Mouse (Mus musculus) forebrain, embryonic 12.5 days (tissue): Measurements from ENCODE around the gene Utp4. TPM values are rescaled to one million over a fixed set of nuclear protein-coding genes. Genes with fewer than 3 reads are reported as not detected.

Experiments
- ATAC-seq: fragments of 200-750 bp; cut with Nextera tagmentation; 2 replicates; pipeline ENCODE4 v1.8.0; 2017; ENCODE audit warnings: moderate TSS enrichment; ENCODE audit not compliant: low FRiP score
- H3K27ac ChIP-seq: fragments of 300-500 bp; sonication (generic); 2 replicates; pipeline ENCODE4 v1.5.1; 2016; ENCODE audit warnings: mild to moderate bottlenecking
- H3K27me3 ChIP-seq: fragments of 300-500 bp; sonication (generic); 2 replicates; pipeline ENCODE4 v1.6.1; 2016; ENCODE audit warnings: mild to moderate bottlenecking
- H3K36me3 ChIP-seq: fragments of 300-500 bp; sonication (generic); replicated peaks from 2 replicates; pipeline ENCODE4 v1.6.1; 2016; ENCODE audit warnings: mild to moderate bottlenecking
- H3K4me1 ChIP-seq: fragments of 300-500 bp; sonication (generic); 2 replicates; pipeline ENCODE4 v1.6.1; 2016
- H3K4me2 ChIP-seq: fragments of 300-500 bp; sonication (generic); 2 replicates; pipeline ENCODE4 v1.6.1; 2016; ENCODE audit warnings: mild to moderate bottlenecking, moderate library complexity
- H3K4me3 ChIP-seq: fragments of 300-500 bp; sonication (generic); replicated peaks from 2 replicates; pipeline ENCODE4 v1.5.1; 2016; ENCODE audit warnings: mild to moderate bottlenecking
- H3K9ac ChIP-seq: fragments of 300-500 bp; sonication (generic); 2 replicates; pipeline ENCODE4 v1.6.1; 2016; ENCODE audit warnings: mild to moderate bottlenecking
- H3K9me3 ChIP-seq: fragments of 300-500 bp; sonication (generic); 2 replicates; pipeline ENCODE4 v1.6.1; 2016
- WGBS: fragments of 180-500 bp; shearing (Covaris S2); methylation state at CpG from one replicate; pipeline ENCODE4 v1.1.7; 2016; 5-methylcytosine and 5-hydroxymethylcytosine counted together
- polyA plus RNA-seq: library from polyadenylated mRNA; unstranded; fragments of >200 nt; fragmentation: Nextera tagmentation; extraction: Ambion mirVana; gene quantifications from 2 replicates; pipeline ENCODE4 v1.2.1, GENCODE M21; 2016

Utp4 gene
- polyA plus RNA-seq, 1 experiment from 2014 or later, result 59.6 TPM

DNA sequence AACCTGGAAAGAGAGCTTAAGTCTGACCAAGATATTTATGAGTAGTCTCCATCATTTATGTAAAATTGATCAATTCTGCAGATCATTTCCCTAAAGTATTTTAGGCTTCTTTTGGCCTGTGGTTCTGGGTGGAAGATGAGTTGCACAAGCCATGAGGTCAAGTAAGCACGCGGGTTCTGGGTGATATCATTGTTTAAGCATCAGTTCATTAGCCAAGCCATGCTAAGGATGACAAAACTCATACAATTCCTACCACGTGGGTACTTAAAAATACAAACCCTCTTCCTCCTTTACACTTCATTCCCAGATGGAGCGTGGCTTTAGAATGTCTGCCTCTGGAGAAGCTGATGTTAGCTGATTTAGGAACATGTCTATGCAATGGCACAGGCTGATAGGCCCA is 60.1 kb downstream of the Utp4 start:
- H3K4me2 ChIP-seq, result no peak overlapping the region

DNA sequence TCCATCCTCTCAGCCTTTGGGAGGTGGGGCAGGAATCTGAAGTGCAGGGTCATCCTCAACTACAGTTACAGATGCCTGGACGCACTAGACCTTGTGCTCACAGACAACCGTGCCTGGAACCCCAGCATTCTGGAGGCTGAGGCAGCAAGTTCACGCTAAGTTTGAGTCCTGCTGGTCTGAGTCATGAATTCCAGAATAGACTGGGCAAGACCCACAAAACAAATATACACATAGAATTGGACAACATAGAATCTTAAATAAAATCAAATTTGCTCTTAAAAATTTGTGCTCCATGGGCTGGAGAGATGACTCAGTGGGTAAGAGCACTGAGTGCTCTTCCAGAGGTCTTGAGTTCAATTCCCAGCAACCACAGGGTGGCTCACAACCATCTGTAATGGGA is 63.6 kb downstream of the Utp4 start:
- Histone ChIP-seq H3K36me3 (no peaks in the 10 kb centered on the region), H3K27me3 (no peaks in the 10 kb centered on the region), H3K9me3 (no peaks in the 10 kb centered on the region), H3K4me1 (no peaks in the 10 kb centered on the region), H3K4me2 (no peak overlapping the region), H3K4me3 (no peak overlapping the region), H3K27ac (no peak overlapping the region), H3K9ac (no peak overlapping the region)
- WGBS, result 92% methylated on average over 3 of the region's 3 CpGs
- ATAC-seq, result no peak

More for the DNA sequence above, 60.1 kb downstream of the Utp4 start:
- Histone ChIP-seq H3K9me3 (no peaks in the 10 kb centered on the region), H3K4me1 (no peaks in the 10 kb centered on the region; the same call in 1 of the 2 replicates), H3K4me3 (no peak overlapping the region), H3K27ac (no peak overlapping the region), H3K36me3 (no peaks in the 10 kb centered on the region), H3K27me3 (no peaks in the 10 kb centered on the region), H3K9ac (no peak overlapping the region)
- WGBS, result 83% methylated on average over 4 of the region's 4 CpGs
- no peak for ATAC-seq

DNA sequence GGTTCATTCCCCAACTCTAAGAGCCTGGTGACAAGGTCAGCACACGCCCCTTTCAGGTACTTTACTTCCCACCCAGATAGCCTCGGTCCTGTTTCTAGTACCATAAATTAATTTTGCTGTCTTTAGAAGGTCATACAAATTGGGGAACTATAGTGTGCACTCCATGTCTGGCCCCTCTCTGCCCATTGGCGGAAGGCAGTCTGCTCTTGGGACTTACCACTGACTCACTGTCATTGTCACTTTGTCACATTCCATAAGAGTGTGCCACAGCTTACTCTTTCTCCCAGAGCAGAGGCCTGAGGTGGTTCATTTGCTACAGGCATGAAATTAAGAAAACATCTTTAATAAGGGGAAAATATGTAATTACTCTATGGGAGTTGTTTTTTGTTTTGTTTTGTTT is 64.8 kb downstream of the Utp4 start:
- 94% methylated on average over 3 of the region's 3 CpGs for WGBS

DNA sequence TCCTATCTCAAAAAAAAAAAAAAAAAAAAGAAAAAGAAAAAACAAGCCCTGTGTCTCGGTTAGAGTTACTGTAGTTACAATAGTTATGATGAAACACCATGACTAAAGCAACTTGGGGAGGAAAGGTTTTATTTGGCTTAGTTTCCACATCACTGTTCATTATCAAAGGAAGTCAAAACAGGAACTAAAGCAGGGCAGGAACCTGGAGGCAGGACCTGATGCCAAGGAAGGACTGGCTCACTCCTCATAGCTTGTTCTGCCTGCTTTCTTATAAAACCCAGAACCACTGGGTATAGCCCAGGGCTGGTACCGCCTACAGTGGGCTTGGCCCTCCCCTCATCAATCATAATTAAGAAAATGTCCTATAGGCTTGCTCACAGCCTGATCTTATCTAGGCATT is 66.2 kb downstream of the Utp4 start:
- no peak overlapping the region for H3K4me3 ChIP-seq
- WGBS, result 86% methylated on average over 2 of the region's 2 CpGs
- no peaks in the 10 kb centered on the region for H3K9me3 ChIP-seq
- 0 out of 2 replicates have a peak, but pooled peaks cover 7% of the 10 kb centered on the region for H3K4me1 ChIP-seq
- no peak overlapping the region for H3K4me2 ChIP-seq
- H3K36me3 ChIP-seq, result no peaks in the 10 kb centered on the region
- no peak overlapping the region for H3K9ac ChIP-seq
- ATAC-seq, result no peak
- no peak overlapping the region for H3K27ac ChIP-seq
- H3K27me3 ChIP-seq, result no peaks in the 10 kb centered on the region

More for the DNA sequence above, 64.8 kb downstream of the Utp4 start:
- no peak overlapping the region for H3K4me3 ChIP-seq
- no peak overlapping the region for H3K27ac ChIP-seq
- H3K4me2 ChIP-seq, result no peak overlapping the region
- H3K9ac ChIP-seq, result no peak overlapping the region
- no peaks in the 10 kb centered on the region for H3K9me3 ChIP-seq
- 0 out of 2 replicates have a peak, but pooled peaks cover 3% of the 10 kb centered on the region for H3K4me1 ChIP-seq
- ATAC-seq, result no peak
- no peaks in the 10 kb centered on the region for H3K27me3 ChIP-seq
- H3K36me3 ChIP-seq, result no peaks in the 10 kb centered on the region

DNA sequence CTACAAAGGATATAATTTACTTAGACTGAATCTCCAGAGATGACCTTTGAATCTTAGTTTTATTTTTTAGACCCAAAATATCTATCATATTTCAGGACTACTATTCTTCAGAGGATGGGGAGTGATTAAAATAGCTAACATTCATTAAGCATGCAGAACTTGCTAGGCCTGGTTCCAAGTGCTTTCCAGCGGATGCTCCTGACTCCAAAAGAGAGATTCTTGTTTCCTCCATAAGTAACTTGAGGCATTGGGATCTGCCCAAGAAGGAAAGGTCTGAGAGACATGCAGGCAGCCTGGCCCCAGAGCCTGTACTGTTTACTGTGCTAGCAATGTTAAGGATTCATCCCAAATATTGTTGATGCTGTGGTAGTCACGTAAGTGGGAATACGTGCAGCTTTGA is 68.9 kb downstream of the Utp4 start:
- no peak for ATAC-seq

DNA sequence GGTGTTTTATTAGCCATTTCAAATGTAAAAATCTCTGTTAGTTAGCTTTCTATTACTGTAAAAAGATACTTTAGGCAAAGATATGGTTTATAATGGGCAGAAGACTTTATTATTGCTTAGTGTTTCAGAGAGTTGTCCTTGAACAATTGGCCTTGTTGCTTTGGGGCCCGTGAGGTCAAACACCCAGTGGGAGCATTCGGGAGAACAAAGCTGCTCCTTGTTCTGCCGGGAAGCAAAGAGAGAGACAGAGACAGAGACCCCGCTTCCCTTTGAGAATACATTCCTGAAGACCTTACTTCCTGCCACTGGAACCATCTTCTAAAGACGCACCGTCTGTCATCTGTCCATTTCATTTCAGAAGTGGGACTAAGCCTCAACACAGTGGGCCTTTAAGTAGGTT is 69.9 kb downstream of the Utp4 start:
- WGBS, result 40% methylated on average over 6 of the region's 6 CpGs
- no peak for ATAC-seq
- no peak overlapping the region for H3K4me3 ChIP-seq

More for the DNA sequence above, 68.9 kb downstream of the Utp4 start:
- no peak overlapping the region for H3K9ac ChIP-seq
- no peaks in the 10 kb centered on the region for H3K9me3 ChIP-seq
- H3K4me2 ChIP-seq, result no peak overlapping the region
- 92% methylated on average over 3 of the region's 3 CpGs for WGBS
- 0 out of 2 replicates have a peak, but pooled peaks cover 7% of the 10 kb centered on the region for H3K4me1 ChIP-seq
- no peaks in the 10 kb centered on the region for H3K27me3 ChIP-seq
- no peak overlapping the region for H3K27ac ChIP-seq
- H3K4me3 ChIP-seq, result no peak overlapping the region
- H3K36me3 ChIP-seq, result no peaks in the 10 kb centered on the region

DNA sequence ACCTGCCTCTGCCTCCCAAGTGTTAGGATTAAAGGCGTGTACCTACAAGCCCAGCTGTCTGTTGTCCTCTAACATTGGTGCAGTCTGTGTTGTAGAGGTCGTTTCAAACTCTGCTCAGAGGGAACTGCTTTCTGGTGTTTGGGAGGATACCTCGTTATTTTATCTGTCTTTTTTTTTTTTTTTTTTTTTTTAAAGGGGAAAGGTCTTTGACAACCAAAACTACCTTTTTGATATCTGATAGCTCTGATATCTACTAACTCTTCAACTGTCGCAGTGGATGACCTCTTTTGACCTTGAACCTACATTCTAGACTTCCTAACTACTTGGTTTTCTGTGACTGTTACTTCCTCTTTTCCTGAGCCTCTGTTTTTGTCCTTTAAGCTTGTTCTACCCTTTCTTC is 71.1 kb downstream of the Utp4 start:
- Histone ChIP-seq H3K27me3 (no peaks in the 10 kb centered on the region), H3K4me1 (0 out of 2 replicates have a peak, but pooled peaks cover 7% of the 10 kb centered on the region), H3K9ac (no peak overlapping the region), H3K27ac (no peak overlapping the region), H3K4me3 (no peak overlapping the region), H3K4me2 (no peak overlapping the region), H3K36me3 (no peaks in the 10 kb centered on the region), H3K9me3 (no peaks in the 10 kb centered on the region)
- whole genome bisulfite sequencing, result 71% methylated on average over 4 of the region's 4 CpGs
- ATAC-seq, result no peak

More for the DNA sequence above, 69.9 kb downstream of the Utp4 start:
- Histone ChIP-seq H3K27me3 (no peaks in the 10 kb centered on the region), H3K27ac (no peak overlapping the region), H3K9me3 (no peaks in the 10 kb centered on the region), H3K36me3 (no peaks in the 10 kb centered on the region), H3K4me1 (0 out of 2 replicates have a peak, but pooled peaks cover 7% of the 10 kb centered on the region), H3K4me2 (no peak overlapping the region), H3K9ac (no peak overlapping the region)

DNA sequence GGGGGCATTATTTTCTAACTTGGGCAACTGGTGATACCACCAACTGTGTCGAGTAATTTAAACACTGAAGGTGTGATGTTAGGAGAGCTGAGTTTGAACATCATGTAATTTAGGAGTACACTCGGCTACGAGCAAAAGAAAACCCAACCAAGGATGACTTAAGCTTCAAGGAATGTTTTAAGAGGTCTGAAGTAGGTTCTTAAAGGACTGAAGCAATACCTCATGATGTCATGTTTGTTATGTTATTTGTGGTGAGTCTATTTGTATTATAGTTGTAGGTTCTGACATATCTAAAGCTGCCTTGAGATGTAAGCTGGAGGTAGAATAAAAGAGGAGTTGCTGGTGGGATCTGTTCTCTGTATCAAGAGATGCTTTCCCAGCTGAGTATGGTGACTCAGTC is 76.5 kb downstream of the Utp4 start:
- H3K4me1 ChIP-seq, result no peaks in the 10 kb centered on the region
- H3K4me3 ChIP-seq, result no peak overlapping the region
- H3K9me3 ChIP-seq, result no peaks in the 10 kb centered on the region
- H3K36me3 ChIP-seq, result no peaks in the 10 kb centered on the region
- H3K4me2 ChIP-seq, result no peak overlapping the region
- no peak overlapping the region for H3K9ac ChIP-seq
- no peak for ATAC-seq
- 78% methylated on average over 3 of the region's 3 CpGs for WGBS
- H3K27ac ChIP-seq, result no peak overlapping the region
- no peaks in the 10 kb centered on the region for H3K27me3 ChIP-seq

DNA sequence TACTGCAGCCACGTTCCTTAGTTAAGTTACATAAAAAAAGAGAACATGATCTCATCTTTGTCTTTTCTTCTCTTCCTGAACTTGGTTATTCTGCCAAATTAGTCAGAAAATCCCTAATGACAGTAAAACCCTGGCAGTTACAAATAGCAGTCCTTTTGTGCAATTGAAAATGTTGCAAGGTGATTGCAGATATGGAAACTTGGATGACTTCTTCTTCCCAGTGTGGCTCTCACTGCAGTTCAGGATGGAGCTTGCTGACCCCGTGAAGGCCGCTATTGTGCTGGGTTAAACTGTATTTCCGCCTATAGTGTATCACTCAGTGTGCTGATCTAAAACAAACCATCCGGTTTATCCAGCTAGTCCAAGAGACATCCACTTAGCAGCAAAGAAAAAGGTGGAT is 78.5 kb downstream of the Utp4 start:
- Histone ChIP-seq H3K27me3 (peaks cover 14% of the 10 kb centered on the region), H3K4me1 (no peaks in the 10 kb centered on the region), H3K9me3 (no peaks in the 10 kb centered on the region), H3K27ac (no peak overlapping the region), H3K36me3 (no peaks in the 10 kb centered on the region), H3K9ac (no peak overlapping the region), H3K4me3 (no peak overlapping the region), H3K4me2 (no peak overlapping the region)
- WGBS, result 80% methylated on average over 5 of the region's 5 CpGs
- no peak for ATAC-seq

Other genes starting within 250 kb of the Utp4 start
- gene Tango6, start 210.6 kb upstream of the Utp4 start, polyA plus RNA-seq, result 8.8 and 9.9 TPM in 2 replicates
- 0.56 and 0.62 TPM in 2 replicates for gene Has3, start 23.4 kb upstream of the Utp4 start, polyA plus RNA-seq
- 6.9 and 8.9 TPM in 2 replicates for gene Sntb2, start 42.1 kb downstream of the Utp4 start, polyA plus RNA-seq
- 96.7 and 96.9 TPM in 2 replicates for gene Vps4a, start 137.6 kb downstream of the Utp4 start, polyA plus RNA-seq
- gene Pdf, start 155.0 kb downstream of the Utp4 start, polyA plus RNA-seq, result 35.7 and 39.9 TPM in 2 replicates
- gene Cog8, start 163.1 kb downstream of the Utp4 start, polyA plus RNA-seq, result 41.7 and 43.3 TPM in 2 replicates
- gene Nip7, start 163.2 kb downstream of the Utp4 start, polyA plus RNA-seq, result 92.7 and 99.0 TPM in 2 replicates
- not detected in 2 replicates for gene Tmed6, start 172.0 kb downstream of the Utp4 start, polyA plus RNA-seq
- gene Terf2, start 202.9 kb downstream of the Utp4 start, polyA plus RNA-seq, result 22.3 and 26.6 TPM in 2 replicates